Mouse (Mus musculus) embryo, embryonic 10.5 days (tissue): ENCODE results near the gene Pnpla5.

Source experiments
- DNase-seq: peaks from one replicate; pipeline ENCODE4 v3.0.0-alpha.2; 2015; ENCODE audit warnings: low spot score

Pnpla5 gene

GRCm38 (mm10) chr15:84065701-84066100, 57.3 kb downstream of the Pnpla5 start:
- DNase-seq, result no peak

- DNase-seq, result peak; percentile 73
Observed at GRCm38 (mm10) chr15:84065140-84065539, 57.8 kb downstream of the Pnpla5 start, which contains the start of gene Efcab6. Gene Efcab6 (minus strand): TSS chr15:84065379.
